Mouse (Mus musculus) megakaryocyte, embryonic 14.5 days (primary cell): ENCODE measurements at regions not wholly inside any gene's neighbourhood (a gene's known extent, or its start where the extent isn't known, plus 50 kb on each side); places are given as distances from the start of the nearest gene placed in this dataset.
"Not testable (repeated sequence)": the region's sequence is repeated elsewhere in the genome, so short reads cannot be mapped to it uniquely, and the experiment has no call there.

Experiments
- H3K27me3 ChIP-seq: replicated peaks from 2 replicates; pipeline ENCODE3; 2012; ENCODE audit warnings: inconsistent platforms
- H3K36me3 ChIP-seq: replicated peaks from 2 replicates; pipeline ENCODE3; 2012; ENCODE audit warnings: low read length, inconsistent platforms, mixed read lengths
- H3K4me1 ChIP-seq: 2 replicates; pipeline ENCODE4 v1.6.1; 2012; ENCODE audit warnings: inconsistent platforms
- H3K4me3 ChIP-seq: replicated peaks from 2 replicates; pipeline ENCODE3; 2012; ENCODE audit warnings: moderate library complexity, mild to moderate bottlenecking, inconsistent platforms
- H3K9me3 ChIP-seq: 2 replicates; pipeline ENCODE4 v1.6.1; 2012; ENCODE audit warnings: inconsistent platforms
- FLI1 ChIP-seq: IDR thresholded peaks from 2 replicates; pipeline ENCODE4 v1.6.1; 2012; ENCODE audit warnings: low read length, inconsistent platforms, mixed read lengths
- GATA1 ChIP-seq: IDR thresholded peaks from 3 replicates; pipeline ENCODE4 v1.6.1; 2012; ENCODE audit warnings: mixed read lengths, low read length, inconsistent platforms, borderline replicate concordance

DNA sequence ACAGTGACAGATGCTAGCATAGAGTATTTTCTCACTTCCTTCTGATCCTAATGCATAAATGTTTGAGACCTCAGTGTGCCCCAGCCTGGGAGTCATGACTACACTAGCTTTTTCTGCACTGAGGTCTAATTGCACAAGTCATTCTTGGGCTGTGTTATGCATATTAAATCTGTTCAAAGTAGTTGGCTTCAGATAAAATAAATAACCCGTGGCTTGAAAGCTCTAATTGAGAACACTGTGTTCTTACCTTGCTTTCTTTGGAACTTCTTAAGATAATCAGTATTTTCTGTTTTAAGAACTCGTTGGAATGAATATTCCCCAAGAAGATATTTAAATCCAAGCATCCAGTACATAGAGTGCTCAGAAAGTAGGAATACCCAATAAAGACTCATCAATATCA, 243.9 kb upstream of the Pik3r1 start:
- Histone ChIP-seq H3K4me3 (no peak overlapping the region), H3K4me1 (no peaks in the 10 kb centered on the region), H3K27me3 (no peaks in the 10 kb centered on the region), H3K36me3 (no peaks in the 10 kb centered on the region), H3K9me3 (no peaks in the 10 kb centered on the region)
- no peak for TF ChIP-seq FLI1
- no peak for TF ChIP-seq GATA1

DNA sequence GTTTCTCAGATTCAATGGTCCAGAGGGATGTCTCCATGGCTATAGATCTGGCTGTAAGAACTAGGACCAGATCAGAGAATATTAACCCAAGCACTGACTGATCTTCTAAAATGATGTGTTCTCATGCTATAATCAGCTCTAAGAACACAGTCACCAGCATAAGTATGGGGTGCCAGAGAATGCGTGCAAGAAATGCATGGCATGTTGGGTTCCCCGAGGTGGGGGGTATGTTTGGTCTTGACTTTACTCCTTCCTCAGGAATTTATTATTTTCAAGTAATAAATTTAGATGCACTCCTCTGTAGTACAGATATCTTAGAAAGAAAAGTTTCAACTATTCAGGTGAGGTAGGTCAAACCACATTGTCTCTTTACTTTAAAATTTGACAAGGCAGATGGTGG, 246.5 kb upstream of the Pik3r1 start:
- no peak overlapping the region for H3K4me3 ChIP-seq
- H3K36me3 ChIP-seq, result no peaks in the 10 kb centered on the region
- no peaks in the 10 kb centered on the region for H3K27me3 ChIP-seq
- no peaks in the 10 kb centered on the region for H3K4me1 ChIP-seq
- H3K9me3 ChIP-seq, result no peaks in the 10 kb centered on the region
- no peak for TF ChIP-seq FLI1
- no peak for TF ChIP-seq GATA1

DNA sequence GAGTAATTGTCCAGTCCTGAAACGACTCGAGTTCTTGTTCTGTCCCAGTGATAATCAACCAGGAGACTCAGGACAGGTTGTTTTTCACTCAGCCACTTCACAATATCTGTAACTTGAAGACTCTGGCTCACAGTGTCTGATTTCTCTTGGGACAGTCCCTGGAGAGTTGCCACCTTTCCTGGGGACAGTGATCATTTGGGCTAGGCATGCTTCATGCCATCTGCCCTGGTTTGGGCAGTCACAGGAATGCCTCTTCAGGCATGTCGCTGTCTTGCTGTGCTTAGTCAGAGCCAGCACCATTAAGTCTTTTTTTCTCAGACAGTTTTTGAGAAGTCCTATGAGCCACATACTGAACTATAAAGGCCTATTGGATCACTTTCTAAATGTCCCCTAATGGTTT, 246.9 kb upstream of the Pik3r1 start:
- no peaks in the 10 kb centered on the region for H3K4me1 ChIP-seq
- H3K4me3 ChIP-seq, result no peak overlapping the region
- no peak for TF ChIP-seq GATA1
- TF ChIP-seq FLI1, result no peak
- no peaks in the 10 kb centered on the region for H3K9me3 ChIP-seq
- no peaks in the 10 kb centered on the region for H3K36me3 ChIP-seq
- H3K27me3 ChIP-seq, result no peaks in the 10 kb centered on the region

DNA sequence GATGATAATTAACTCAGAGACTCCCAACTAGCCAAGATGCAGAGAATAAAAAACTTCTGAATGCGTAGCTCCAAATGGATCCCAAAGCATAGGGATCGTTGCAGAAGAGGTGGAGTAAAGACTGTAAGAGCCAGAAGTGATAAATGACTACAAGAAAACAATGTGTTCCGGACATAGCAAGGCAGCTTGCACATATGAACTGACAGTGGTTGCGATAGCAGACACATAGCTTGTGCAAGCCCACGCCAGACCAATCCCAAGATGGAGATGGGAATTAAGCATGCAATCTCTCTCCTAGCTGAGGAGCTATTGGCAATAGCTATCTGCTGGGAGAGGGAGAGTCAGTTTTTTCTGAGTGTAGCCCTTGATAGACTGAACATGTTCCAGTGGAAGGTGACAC, 248.5 kb upstream of the Pik3r1 start:
- H3K36me3 ChIP-seq, result no peaks in the 10 kb centered on the region
- H3K27me3 ChIP-seq, result no peaks in the 10 kb centered on the region
- H3K4me3 ChIP-seq, result no peak overlapping the region
- no peaks in the 10 kb centered on the region for H3K9me3 ChIP-seq
- no peak for TF ChIP-seq GATA1
- no peak for TF ChIP-seq FLI1
- no peaks in the 10 kb centered on the region for H3K4me1 ChIP-seq

DNA sequence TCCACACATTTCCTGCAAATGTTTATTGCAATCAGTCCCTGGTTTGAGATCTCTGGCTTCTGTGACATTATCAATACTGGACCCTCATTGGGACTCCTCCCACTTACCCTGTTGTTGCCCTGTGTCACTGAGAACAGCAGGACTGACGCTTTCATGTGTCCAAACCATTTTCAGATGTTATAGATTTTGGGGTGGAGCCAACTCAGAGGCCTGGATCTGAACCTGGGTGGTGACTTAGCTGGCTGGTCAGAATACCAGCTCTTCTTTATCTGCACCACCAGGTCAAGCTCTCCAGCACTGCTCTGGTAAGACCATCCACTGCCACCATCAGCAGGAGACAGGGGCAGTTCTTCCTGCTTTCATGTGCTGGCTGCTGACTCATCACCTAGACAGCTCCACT, 254.3 kb upstream of the Pik3r1 start:
- no peak overlapping the region for H3K4me3 ChIP-seq
- peaks cover 8% of the 10 kb centered on the region for H3K4me1 ChIP-seq
- no peaks in the 10 kb centered on the region for H3K9me3 ChIP-seq
- TF ChIP-seq GATA1 (no peak), FLI1 (no peak)
- H3K27me3 ChIP-seq, result no peaks in the 10 kb centered on the region
- H3K36me3 ChIP-seq, result no peaks in the 10 kb centered on the region

DNA sequence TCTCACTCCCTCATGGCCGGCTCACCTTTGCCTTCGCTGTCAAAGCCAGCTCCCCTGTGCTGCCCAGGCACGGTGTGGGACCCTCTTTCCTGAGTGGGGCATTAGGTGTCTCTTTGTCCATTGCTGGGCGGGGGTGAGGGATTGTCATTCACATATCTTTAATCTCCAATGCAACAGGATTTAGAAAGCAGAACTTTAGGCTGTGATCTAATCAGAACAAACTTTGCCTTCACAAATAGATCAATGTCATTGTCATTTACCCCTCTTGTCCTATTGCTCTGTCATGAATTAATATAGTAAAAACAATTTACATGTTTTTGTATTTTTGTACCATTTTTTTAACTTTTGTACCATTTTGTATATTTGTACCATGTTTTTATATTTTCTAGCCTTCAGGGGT, 254.7 kb upstream of the Pik3r1 start:
- Histone ChIP-seq H3K36me3 (no peaks in the 10 kb centered on the region), H3K4me3 (no peak overlapping the region), H3K4me1 (peaks cover 8% of the 10 kb centered on the region), H3K27me3 (no peaks in the 10 kb centered on the region), H3K9me3 (no peaks in the 10 kb centered on the region)
- TF ChIP-seq GATA1 (no peak), FLI1 (no peak)

DNA sequence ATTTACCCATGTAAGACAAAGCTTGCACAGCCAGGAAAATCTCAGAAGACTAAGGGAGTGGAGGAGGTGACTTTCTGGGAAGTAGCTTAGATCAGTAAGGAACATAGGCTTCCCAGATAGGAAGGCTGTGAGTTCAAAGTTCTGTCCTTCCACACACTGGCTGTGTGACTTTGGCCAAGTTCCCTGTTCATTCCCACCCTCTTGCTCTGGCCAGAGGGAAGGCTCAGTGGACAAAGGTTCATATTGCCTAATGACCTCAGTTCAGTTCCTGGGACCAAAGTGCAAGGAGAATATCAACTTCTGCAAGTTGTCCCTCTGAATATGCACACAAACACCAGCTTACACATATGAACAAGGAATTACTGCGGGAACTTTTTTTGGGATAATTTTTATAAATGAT, 255.6 kb upstream of the Pik3r1 start:
- Histone ChIP-seq H3K4me1 (peaks cover 8% of the 10 kb centered on the region), H3K36me3 (no peaks in the 10 kb centered on the region), H3K4me3 (no peak overlapping the region), H3K9me3 (no peaks in the 10 kb centered on the region), H3K27me3 (no peaks in the 10 kb centered on the region)
- TF ChIP-seq GATA1 (no peak), FLI1 (no peak)

DNA sequence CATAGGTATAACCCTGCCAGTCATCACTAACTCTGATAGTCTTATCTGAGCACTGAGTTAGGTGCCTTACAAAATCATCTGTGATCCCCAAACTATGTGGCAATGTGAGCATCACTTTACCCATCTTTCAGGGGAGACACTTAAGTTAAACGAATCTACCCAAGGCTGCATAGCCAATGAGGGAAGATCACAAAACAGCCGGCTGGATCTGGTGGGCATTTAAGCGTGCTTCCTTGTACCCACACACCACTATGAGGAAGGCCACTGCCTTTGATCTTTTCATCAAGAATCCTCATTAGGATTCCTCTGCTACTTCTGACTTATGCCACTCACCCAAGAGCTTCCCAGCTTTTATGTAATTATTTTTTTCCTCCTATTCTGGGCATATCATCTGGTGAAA, 257.1 kb upstream of the Pik3r1 start:
- peaks cover 8% of the 10 kb centered on the region for H3K4me1 ChIP-seq
- H3K9me3 ChIP-seq, result no peaks in the 10 kb centered on the region
- no peak overlapping the region for H3K4me3 ChIP-seq
- TF ChIP-seq GATA1, result no peak
- TF ChIP-seq FLI1, result no peak
- no peaks in the 10 kb centered on the region for H3K27me3 ChIP-seq
- no peaks in the 10 kb centered on the region for H3K36me3 ChIP-seq

DNA sequence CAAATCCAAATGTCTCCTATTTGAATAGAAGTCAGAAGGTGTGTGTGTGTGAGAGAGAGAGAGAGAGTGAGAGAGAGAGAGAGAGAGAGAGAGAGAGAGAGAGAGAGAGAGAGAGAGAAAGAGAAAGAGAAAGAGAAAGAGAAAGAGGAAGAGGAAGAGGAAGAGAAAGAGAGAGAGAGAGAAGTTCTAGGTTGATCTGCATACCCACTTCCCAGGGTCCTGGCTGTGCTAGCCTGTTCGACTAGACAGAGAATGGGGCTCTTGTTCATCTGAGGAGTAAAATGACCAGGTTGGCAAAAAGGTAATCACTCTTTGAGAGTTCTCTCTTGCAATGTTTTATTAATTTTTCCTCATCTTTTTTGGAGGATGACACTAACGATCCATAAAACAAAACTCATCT, 257.5 kb upstream of the Pik3r1 start:
- not testable (repeated sequence) for H3K36me3 ChIP-seq, H3K4me1 ChIP-seq, H3K27me3 ChIP-seq, H3K4me3 ChIP-seq, H3K9me3 ChIP-seq

DNA sequence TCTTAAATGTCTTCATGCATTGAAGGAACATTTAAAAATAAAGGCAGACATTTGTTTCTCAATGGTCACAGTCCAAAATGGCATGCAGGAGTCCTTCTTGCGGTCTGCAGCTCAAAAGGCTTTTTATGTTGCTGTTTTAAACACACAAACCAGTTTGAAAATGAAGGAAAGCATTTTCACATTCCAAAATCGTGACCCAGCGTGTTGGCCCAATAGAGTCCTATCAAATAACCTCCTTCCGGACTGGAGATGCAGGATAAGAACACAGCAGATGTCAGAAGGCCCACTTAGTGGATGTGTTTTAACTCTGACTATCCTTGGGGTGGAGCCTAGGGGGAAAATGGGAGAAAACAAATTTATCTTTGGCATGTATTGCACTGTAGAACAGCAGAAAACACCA, 263.4 kb upstream of the Pik3r1 start:
- Histone ChIP-seq H3K4me1 (no peaks in the 10 kb centered on the region), H3K36me3 (no peaks in the 10 kb centered on the region), H3K4me3 (no peak overlapping the region), H3K27me3 (no peaks in the 10 kb centered on the region), H3K9me3 (no peaks in the 10 kb centered on the region)
- no peak for TF ChIP-seq GATA1
- no peak for TF ChIP-seq FLI1

DNA sequence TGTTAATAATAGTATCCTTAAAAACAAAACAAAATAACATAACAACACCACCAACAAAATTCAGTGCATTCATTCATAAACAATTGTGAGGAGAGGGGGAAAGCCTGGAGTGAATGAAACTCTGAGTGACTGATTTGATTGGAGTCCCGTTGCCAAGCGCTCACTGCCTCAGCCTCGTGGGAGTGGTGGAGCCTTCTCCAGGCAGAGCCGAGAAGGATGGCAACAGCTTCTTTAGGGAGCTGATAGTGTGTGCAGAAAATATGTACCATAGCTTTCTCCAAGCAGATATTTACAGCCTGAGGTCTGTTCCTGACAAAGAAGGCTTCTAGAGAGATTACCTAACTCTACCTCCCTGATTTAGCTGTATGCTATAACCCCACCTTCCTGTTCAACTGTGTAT, 266.5 kb upstream of the Pik3r1 start:
- H3K4me3 ChIP-seq, result no peak overlapping the region
- H3K36me3 ChIP-seq, result no peaks in the 10 kb centered on the region
- no peaks in the 10 kb centered on the region for H3K9me3 ChIP-seq
- TF ChIP-seq GATA1 (no peak), FLI1 (no peak)
- H3K4me1 ChIP-seq, result no peaks in the 10 kb centered on the region
- H3K27me3 ChIP-seq, result no peaks in the 10 kb centered on the region

DNA sequence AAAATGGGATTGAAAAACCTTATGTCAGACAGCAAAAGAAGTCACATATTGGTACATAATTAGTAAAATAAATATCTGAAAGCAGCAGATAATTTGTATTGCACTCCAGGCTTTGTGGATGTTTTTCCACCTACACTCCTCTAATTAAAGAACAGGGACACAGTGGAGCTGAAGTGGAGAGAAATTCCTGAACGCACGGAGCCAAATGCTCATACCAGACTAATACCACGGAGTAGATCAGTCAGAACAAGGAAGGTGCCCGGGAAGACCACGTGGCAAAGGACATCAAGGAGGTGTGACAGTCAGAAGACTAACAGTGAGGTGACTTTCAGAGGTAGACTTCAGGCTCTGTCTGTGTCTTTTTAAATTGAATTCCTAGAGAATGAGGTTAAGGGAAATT, 268.0 kb upstream of the Pik3r1 start:
- Histone ChIP-seq H3K4me3 (no peak overlapping the region), H3K4me1 (no peaks in the 10 kb centered on the region), H3K27me3 (no peaks in the 10 kb centered on the region), H3K36me3 (no peaks in the 10 kb centered on the region), H3K9me3 (no peaks in the 10 kb centered on the region)
- TF ChIP-seq GATA1, result no peak
- TF ChIP-seq FLI1, result no peak
